Comparison of ENCODE assay signal across 15 mouse cellular contexts in genomic region chr15:60560641-60561040, GRCm38 (mm10).
"Had no signal": no experiment of that assay in that cellular context is flagged by ENCODE, and none has a peak within 500 bp of the region (broad histone marks: within the 10 kb centered on the region; RNA-seq: fewer than 3 reads in every experiment).

No protein-coding gene starts in this region.

- H3K9ac ChIP-seq: hindbrain, embryonic 15.5 days; liver, embryonic 15.5 days; lung, embryonic 15.5 days had no signal

- H3K4me2 ChIP-seq: hindbrain, embryonic 15.5 days; liver, embryonic 11.5 days; liver, embryonic 15.5 days; lung, embryonic 15.5 days; midbrain, embryonic 11.5 days had no signal

- H3K4me3 ChIP-seq: hindbrain, embryonic 15.5 days; layer of hippocampus, adult 2 months; left cerebral cortex, adult 2 months; liver, embryonic 15.5 days; lung, embryonic 15.5 days had no signal

- H3K4me1 ChIP-seq: hindbrain, embryonic 15.5 days; liver, embryonic 15.5 days; lung, embryonic 15.5 days had no signal

- H3K9me3 ChIP-seq: hindbrain, embryonic 15.5 days; liver, embryonic 15.5 days; lung, embryonic 15.5 days had no signal

- H3K36me3 ChIP-seq: hindbrain, embryonic 15.5 days; liver, embryonic 15.5 days; lung, embryonic 15.5 days had no signal

- H3K27me3 ChIP-seq: hindbrain, embryonic 15.5 days; liver, embryonic 15.5 days; lung, embryonic 15.5 days had no signal

- DNase-seq: layer of hippocampus, postnatal 36 days; lung, adult 18-20 months; lung, postnatal 10 days; lung, postnatal 36 days; midbrain, embryonic 14.5 days; right cerebral cortex, postnatal 4 days; thymus, adult 18-20 months; thymus, postnatal 36 days had no signal

- H3K27ac ChIP-seq: hindbrain, embryonic 15.5 days; layer of hippocampus, adult 2 months; left cerebral cortex, adult 2 months; liver, embryonic 15.5 days; lung, embryonic 15.5 days had no signal
